Mouse (Mus musculus) liver, adult 2 months (tissue): ENCODE measurements around the gene Zbtb20.

Experiments used
- CTCF ChIP-seq: fragments of 200-500 bp; IDR thresholded peaks from 2 replicates; pipeline ENCODE4 v1.5.1; 2011; ENCODE audit warnings: low read depth, low read length, control low read depth
- POLR2A ChIP-seq: fragments of 200-500 bp; IDR thresholded peaks from 2 replicates; pipeline ENCODE4 v1.6.1; 2011; ENCODE audit warnings: low read length, control low read depth; ENCODE audit not compliant: insufficient read depth; ENCODE audit errors: extremely low read depth

DNA sequence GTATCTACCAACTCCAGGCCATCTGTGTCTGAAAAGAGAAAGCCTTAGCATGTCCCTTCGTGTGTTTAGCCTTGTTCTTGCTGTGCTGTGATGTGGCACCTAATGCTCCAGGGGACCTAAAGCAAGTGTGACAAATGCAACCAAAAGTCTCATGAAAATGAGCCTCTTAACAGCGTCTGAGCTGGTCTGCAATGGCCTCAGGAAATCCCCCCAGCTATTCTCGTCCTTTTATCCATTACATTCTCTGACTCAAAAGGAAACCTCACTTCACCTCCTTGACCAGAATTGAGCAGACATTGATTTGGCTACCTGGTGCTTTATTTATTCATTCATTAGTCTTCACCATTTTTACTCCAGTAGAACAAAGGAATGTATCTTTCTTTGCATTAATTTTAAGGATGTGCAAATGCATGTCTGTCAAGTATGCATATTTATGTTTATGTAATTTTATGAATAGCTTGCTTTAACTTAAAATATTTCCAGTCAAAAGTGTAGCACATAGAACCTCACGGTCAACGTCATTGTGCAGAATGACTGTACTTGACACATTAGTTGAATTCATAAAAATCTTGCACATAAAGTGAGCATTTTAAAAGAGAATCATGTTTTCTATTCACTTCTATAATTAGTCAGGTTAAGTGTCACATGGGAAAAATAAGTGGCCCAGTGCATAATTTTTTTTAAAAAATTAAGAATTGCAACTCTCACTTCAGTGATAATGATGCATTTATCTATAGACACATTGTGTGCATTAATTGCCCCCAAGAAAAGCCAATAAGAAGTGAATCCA is 618.1 kb downstream of the Zbtb20 start:
- TF ChIP-seq CTCF (no peak), POLR2A (no peak)
